Mouse (Mus musculus): ENCODE measurements around the gene Fam169b.
"Not testable (repeated sequence)": the region's sequence is repeated elsewhere in the genome, so short reads cannot be mapped to it uniquely, and the experiment has no call there.

Fam169b gene

DNA sequence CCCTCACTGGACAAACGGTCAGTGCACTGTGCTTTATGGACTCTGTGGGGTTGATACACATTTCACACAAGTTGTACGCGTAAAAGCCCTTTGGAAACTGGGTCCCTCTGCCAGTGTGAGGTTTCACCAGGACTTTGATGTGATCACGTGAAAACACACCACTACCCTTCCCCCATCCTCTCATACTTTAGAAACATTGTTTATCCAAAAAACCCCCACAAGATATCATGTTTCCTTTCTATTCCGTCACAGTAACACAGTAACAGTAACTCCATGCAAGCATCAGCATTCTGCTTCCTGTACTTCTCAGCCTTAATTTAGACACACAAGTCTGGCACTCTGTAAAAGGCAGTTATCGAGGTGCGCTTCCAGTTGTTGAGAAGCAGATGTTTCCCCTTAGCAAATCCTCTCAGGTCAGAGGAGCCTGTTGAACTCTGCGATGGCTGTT lies 12.2 kb downstream of the Fam169b start:
- no peak for DNase-seq (ENCODE audit: low spot score in 2 of 2)

DNA sequence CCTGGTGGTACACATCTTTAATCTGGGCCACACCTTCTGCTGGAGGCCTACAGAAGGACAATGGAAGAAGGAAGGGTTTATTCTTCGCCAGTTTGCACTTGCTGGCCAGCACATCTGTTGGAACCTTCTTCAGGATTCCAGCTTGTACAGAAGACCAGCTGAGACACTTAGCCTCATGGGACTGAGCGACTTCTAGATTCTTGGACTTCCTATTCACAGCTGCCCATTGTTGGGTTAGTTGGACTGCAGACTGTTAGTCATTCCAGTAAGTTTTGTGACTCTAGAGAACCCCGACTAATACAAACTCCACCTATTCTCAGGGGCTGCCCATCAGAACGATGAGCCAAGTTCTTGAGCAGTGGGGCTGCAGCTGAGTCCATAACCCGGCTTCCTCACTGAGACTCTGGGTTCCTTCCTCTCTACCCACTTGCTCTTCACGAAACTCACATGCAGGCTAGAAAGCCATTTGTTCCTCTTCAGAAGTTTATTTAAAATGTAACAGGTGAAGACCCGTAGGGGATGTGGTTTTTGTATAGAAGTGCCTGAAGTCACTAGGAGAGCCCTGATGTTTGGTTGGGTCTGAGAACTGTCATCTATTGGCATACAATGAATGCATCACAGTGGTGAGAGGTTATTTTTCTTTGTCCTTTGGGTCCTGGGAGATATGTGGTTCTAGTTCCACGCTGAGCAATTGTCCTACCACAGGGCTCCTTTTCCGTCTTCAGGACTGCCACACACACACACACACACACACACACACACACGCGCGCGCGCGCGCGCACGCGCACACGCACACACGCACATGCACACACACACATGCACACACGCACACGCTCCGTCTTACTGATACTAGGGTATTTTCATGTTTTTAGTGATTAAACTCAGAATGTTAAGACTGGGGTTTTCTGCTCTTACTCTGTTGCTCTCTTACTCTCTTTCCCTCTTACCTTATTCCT lies 13.2 kb downstream of the Fam169b start:
- no peak for DNase-seq (ENCODE audit: low spot score in 2 of 2)

DNA sequence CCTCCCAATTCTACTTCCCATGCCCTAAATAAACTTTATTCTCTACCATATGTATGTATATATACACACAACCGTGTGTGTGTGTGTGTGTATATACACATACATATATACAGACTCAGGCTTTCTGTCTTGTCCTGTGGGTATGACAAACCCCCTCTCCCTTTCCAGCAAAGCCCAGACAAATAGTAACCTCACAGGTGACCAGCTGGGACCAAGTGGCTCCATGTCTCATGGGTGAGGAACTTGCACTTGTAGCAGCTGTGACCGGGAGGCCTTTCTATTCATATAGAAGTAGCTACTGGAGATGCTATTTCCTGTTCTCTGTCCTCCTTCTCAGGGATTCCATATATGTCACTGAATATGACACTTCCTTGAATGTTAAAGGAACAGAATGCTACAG lies 13.9 kb downstream of the Fam169b start:
- DNase-seq (ENCODE audit: low spot score in 2 of 2): no peak

DNA sequence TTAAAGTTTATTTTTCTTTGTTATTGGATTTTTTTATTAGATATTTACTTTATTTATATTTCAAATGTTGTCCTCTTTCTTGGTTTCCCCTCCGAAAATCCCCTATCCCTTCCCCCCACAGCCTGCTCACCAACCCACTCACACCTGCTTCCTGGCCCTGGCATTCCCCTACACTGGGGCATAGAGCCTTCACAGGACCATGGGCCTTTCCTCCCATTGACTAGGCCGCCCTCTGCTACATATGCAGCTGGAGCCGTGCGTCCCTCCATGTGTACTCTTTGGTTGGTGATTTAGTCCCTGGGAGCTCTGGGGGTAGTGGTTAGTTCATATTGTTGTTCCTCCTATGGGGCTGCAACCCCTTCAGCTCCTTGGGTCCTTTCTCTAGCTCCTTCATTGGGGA lies 14.4 kb downstream of the Fam169b start:
- DNase-seq (ENCODE audit: low spot score in 2 of 2): not testable (repeated sequence)

DNA sequence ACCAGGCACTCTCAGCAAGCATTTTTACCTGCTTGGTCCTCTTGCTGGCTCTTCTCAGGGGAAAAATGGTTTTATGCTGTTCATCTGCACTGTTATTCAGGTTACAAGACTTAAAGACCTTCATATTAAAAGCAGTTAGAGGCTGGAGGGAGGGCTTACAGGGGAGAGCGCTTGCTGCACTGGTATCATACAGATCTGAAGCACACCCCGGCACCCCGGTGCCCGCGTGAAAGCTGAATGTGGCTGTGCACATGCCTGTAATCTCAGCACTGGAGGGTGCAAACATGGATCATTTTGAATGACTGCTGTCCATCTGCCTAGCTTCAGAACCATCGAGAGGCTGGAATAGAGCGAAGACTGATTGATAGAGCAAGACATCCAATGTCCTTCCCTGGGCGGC lies 15.4 kb downstream of the Fam169b start:
- no peak for DNase-seq (ENCODE audit: low spot score in 2 of 2)

DNA sequence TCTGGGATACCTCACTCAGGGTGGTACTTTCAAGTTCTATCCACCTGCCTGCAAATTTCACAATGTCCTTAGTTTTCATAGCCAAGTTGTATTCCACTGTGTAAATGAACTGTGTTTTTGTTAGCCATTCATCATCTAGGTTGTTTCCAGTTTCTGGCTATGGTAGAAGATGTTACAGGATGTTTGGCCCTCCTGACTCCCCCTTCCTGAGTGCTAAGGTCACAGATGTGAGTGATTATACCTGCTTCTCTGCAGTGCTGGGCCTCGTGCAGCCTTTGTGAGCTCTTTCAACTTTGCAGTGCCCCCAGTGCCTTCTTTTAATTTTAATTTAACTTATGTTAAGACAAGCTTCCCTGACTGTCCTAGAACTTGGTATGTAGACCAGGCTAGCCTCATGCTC lies 18.0 kb downstream of the Fam169b start:
- DNase-seq (ENCODE audit: low spot score in 2 of 2): no peak

DNA sequence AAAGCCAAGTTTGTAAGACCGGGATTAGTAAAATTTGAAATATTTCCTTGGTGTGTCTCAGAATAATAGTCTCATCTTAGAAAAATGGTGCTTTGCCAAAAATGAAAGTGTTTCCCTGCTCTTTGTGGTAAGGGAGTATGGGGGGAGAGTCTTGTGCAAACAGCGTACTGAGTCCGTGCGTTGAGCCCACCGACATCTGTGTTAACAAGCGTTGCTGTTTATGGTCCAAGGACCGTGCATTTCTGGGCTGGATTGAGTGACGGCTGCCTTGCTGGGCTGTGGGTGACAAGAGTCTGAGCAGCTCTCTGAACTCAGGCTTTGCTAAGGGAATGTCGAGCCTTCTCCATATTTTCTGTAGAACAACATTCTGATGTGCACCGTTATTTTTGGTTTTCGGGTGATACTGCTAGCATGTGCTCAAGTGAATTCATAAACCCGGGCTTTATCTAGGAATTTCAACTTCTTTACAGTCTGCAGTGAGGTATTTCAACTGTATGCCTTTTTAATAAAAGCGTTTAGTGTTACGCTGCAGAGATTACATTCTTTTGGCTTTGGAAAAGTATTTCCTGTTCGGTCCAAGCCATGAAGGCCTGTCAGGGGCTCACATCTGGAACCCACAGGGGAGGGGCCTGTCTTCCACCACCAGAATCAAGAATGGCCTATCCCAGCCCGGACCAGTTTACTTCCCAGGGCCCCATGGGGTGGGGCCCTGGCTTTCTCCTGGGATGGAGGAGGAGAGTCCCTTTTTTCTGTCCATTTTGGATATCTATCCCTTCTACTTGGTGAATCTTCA lies 20.6 kb downstream of the Fam169b start:
- no peak for DNase-seq (ENCODE audit: low spot score in 2 of 2)

DNA sequence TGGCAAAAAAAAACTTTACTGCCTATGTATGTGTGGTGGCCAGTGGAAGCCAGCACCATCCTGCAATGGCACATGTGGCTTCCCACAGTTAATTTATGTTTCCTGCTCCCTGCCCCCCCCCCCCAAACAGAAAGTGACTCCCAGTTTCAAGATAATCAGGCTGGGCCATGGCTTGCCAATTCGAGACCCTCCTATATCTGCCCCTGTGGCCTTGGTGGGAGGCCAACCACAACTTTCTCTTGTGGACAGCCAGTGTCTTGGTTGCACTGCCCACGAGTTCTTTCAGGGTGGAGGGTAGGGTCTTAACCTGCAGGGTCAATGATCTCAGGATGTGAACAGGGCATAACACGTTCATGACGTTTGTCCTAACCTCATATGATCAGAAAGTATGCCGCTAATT lies 22.8 kb downstream of the Fam169b start:
- no peak for DNase-seq (ENCODE audit: low spot score in 2 of 2)

DNA sequence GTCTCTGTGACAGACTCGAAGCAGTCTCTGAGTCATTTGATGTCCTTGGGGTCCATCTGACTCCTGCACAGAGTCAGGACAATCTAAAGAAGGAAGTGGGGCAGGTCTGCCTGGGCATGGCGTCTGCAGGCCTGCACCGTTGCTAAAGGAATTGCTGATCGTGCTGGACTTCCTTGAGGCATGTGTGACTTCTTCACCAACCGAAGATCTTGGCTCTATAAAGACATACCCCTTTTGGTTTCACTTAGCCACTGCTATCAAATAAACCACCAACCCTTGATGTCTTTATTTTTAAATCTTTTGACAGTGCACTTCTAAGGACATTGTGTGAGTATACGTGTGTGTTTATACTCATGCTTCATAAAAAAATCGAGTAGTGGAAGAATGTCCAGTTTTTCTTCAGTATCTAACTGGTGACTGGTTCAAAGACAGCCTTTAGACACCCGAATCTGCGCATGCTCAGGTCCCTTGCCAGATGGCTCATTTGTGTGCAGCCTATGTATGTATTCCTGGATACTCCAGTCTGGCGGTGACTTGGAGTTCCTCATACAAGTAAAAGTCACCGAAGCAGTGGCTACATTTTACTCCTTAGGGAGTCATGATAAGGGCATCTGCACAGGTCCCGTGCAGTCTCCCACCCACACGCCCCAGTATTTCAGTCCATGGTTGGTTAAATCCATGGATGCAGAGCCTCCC lies 24.9 kb downstream of the Fam169b start:
- DNase-seq (ENCODE audit: low spot score in 2 of 2): no peak

DNA sequence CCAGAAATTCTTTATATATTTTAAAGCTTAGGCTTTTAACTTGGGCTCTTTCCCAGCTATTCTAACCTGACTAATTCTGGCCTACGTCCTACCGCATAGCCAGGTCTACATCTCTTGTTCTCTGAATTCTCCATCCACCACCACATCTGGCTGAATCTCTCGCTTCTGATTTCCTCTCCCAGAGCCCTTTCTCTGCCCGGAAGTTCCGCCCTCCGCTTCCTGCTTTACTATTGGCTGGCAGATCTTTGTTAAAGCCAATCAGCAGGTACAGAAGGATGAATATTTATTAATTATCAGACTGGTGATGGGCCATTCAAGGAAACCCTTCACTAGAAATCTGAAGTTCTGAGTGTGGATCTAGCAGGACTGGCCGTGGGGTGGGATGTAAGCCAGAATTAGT lies 27.5 kb downstream of the Fam169b start:
- no peak for DNase-seq (ENCODE audit: low spot score in 2 of 2)

DNA sequence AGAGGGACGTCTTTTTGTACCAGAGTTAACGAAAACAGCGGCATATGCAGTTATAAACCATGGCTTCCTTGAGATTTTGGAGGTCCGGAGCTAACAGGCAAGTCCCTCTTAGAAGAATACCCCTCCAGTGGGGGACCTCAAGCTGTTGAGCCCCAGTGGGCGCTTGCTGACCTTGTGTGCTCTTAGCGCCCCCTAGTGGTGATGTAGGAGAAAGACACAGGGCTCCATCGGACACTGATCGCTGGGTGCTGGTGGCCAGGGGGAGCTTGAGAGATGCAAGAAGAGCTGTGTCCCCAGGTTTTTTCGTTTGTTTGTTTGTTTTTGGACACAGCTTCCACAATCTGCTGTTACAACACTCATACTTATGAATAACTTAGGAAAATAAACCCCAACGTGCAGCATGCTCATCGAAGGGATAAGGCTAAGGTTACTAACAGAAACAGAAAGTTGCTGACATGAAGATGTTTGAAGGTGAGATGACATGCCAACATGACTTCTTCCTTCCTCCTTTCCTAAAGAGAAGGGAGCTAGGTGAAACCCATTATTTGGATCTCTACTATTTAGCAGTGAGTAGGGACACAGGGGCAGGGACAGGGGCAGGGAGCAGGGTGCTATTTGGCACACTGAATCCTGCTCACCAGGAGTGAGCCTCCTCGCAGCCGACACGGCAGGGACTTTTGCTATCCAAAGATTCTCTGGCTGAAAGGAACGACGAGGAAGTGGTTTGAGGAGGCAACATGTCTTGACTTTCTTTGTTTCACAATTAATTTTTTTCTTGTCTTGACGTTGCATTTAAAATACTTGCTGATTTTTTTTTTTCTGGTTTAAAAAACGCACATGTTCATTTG lies 29.2 kb downstream of the Fam169b start:
- peak; percentile 30 to 34 for DNase-seq (ENCODE audit: low spot score in 2 of 2)

DNA sequence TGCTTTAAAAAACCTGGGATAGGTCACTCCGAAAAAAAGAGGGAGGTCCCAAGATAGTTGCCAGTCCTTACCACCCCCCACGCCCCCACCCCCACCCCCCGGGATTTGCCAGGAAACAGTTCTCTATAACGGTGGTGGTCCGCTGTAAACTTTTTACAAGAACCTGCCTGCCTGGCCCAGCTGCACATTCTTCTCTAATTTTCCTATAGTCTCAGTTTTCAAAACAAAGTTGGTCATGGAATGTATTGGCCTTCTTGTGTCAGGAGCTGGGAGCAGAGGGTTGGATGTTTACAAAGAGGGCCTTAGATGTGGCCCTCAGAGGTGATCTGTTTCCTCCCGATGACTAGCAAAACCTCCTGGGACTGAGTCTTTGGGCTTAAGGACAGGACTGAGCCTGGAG lies 30.0 kb downstream of the Fam169b start:
- DNase-seq (ENCODE audit: low spot score in 2 of 2): no peak

DNA sequence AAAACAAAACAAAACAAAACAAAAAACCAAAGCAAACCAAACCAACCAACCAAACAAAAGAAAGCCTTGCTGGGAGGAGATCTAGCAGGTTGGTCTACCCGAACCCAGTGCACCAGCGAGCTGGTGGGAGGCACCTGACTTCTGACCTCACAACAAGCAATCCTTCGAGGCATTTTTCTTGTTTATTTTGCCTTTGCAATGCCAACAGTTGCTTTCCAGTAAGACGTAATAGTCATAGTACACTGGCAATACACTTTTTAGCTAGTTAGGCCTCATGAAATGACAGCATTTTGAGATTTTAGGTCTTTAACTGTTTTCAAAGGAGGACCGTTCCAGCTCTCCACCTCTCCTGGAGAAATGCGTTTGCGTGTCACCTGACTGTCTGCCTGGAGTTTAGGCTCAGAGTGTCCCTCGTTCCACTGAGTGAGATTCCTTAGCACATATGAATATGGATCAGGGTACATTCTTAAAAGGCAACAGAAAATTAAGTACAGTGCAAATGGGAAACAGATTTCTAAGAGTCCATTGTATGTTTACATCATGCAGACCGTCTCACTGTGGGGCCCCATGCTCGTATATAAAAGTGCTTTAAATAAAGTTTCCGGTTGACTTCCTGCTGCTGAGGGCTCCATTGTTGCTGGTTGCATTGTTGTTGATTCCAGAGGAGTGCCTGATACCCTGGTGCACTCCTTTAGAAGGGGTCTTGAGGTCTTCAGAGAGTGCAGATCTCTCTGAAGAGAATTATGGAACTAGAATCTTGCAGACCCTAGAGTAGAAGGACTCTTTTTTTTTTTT lies 32.3 kb downstream of the Fam169b start:
- no peak for DNase-seq (ENCODE audit: low spot score in 2 of 2)

DNA sequence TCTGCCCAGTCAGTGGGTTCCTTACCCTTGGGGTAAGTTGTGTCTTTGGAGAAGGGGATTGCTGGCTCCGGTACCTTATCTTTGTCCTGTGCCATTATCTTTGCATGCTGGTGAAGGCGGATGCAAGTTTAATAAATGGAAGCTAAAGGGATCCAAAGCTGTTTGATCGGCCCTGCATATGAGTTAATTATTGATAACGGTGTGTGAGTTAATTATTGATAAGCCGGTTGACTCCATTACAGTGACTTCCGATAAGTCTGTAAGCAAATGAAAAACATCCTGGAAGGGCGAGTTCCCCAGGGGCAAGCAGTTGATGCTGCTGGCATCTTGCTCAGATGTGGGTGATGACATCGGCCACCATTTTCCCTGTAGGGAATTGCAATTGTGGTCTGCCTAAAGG lies 33.1 kb downstream of the Fam169b start:
- DNase-seq (ENCODE audit: low spot score in 2 of 2): no peak

DNA sequence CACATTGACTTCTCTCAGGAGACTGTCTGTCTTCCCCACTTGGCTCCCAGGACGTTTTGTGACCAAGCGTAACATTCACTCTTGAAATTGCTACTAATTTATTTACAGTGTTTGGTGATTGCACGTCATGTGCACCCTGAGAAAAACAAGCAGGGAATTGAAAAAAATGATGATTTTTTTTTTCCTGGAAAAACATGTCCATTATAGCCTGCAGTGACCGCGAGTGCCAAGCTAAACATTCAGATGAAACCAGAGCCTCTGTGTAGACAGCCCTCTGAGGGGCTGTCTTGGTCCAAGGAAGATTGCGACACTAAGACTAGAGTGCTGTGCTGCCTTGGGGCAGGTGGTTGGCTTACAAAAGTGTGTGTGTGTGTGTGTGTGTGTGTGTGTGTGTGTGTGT lies 37.8 kb downstream of the Fam169b start:
- no peak for DNase-seq (ENCODE audit: low spot score in 2 of 2)

DNA sequence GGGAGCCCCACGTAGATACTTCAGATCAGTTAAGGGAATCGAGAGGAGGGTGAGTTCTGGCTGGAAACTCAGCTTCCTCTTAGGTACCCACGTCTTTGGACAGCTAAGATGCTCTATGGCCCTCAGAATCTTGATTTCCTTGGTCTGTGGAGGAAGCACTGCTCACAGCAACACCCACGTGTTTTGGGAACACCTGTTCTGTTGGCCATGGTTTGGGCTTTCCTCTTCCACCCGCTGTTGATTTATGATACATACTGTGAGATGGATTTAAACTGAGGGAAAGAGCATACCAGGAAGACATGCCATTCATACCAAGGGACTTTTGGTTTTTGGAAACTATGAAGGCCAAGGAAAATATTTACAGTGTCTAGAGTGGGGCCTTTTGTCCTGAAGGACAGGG lies 38.8 kb downstream of the Fam169b start:
- no peak for DNase-seq (ENCODE audit: low spot score in 2 of 2)

DNA sequence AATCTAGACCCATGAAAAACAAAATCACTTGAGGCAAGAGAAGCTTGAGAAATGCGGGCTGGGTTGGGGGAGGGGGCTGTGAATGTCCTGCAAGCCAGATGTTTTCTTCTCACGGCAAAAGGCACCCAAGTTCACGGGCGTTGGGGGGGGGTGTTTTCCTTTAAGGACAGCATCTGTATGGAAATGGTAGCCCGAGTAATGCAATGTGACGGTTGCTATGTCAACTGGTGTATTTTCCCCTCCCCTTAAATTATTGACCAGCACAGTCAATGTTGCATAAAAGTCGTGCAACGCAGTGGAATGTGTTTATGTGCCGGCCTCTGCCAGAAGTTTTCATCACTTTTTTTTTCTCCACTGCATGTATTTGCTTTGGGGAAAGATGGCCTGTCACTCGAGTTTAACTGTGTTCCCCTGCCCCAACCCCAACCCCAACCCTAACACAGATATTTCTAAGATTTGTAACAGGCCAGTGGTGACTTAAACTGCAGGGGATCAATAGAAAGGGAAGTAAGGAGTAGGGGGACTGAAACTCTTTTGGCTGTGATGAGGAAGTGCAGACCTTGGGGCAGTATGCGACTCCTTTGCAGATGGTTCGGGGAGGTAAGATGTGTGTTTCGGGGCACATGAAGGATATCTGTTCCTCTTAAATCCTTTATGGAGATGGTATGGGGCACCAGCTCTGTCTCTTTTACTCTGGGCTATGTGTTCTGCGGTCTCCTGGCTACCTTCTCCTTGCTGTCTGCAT lies 39.6 kb downstream of the Fam169b start:
- no peak for DNase-seq (ENCODE audit: low spot score in 2 of 2)

DNA sequence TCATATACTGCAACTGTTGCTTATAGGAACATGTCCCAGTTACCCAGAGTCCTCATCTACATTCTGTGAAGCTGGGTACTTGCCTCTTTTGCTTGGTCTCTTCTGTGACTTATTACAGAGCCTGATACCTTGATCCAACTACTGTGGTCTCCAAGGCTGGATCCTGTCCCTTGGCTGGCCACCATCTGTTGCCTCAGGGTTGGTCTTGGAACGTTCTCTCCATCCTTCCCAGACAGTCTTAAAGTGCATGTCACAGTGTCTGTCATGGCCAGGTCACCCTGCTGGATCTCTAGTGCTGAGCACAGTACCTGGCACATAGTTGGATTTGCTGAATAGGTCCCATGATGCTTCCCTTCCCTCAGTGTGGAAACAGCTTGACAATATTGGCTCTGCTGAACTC lies 40.6 kb downstream of the Fam169b start:
- no peak for DNase-seq (ENCODE audit: low spot score in 2 of 2)

DNA sequence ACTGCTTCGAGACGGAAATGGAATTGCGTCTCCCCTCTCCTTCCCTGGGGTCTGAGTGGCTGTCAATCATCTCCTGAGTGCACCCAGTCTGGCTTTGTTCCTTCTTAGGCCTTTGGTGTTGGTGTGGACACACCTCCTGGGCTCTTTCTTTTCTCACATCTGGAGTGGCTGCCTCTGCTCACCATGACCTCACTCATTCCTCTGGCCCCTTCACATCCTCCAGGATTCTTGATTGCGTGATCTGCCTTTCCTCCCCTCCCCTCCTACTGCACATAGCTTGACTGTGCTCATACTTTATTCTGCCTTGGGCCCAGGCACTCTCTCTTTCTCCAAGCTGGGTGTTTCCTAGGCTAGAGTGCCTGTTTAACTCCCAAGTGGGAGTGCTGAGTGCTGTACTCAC lies 41.4 kb downstream of the Fam169b start:
- DNase-seq (ENCODE audit: low spot score in 2 of 2): no peak

Data from urinary bladder, adult 18-20 months (tissue).